Mouse (Mus musculus) left cerebral cortex, adult 2 months (tissue): ENCODE data around the gene Zfp768. TPM values are rescaled to one million over a fixed set of nuclear protein-coding genes. Genes with fewer than 3 reads are reported as not detected.
"Not testable (repeated sequence)": the region's sequence is repeated elsewhere in the genome, so short reads cannot be mapped to it uniquely, and the experiment has no call there.

Source experiments
- DNase-seq, 2 experiments: peaks; one replicate each; pipeline ENCODE4 v3.0.0; 2021 to 2022; ENCODE audit warnings: low spot score in 2 of 2, mixed read lengths in 1 of 2; ENCODE audit errors: extremely low spot score in 1 of 2
- H3K27ac ChIP-seq: fragments of 200-600 bp; 2 replicates; pipeline ENCODE4 v1.8.1; 2022
- H3K4me3 ChIP-seq: fragments of 200-600 bp; 2 replicates; pipeline ENCODE4 v1.8.1; 2022
- CTCF ChIP-seq: fragments of 200-600 bp; IDR thresholded peaks from 2 replicates; pipeline ENCODE4 v1.8.1; 2022; ENCODE audit warnings: antibody characterized with exemption, mild to moderate bottlenecking, moderate library complexity
- intact Hi-C: fragments of 180-260 bp; cut with DNase I; formaldehyde crosslinking; loops from one replicate; pipeline ENCODE4 v1.15.1; 2025
- total RNA-seq, 2 experiments: library from RNA; stranded (reverse); gene quantifications; 2 replicates each; pipeline ENCODE4 v1.2.3; 2021

The Zfp768 gene
- total RNA-seq, 2 experiments from 2014 or later, result 13.4 to 14.3 TPM

DNA sequence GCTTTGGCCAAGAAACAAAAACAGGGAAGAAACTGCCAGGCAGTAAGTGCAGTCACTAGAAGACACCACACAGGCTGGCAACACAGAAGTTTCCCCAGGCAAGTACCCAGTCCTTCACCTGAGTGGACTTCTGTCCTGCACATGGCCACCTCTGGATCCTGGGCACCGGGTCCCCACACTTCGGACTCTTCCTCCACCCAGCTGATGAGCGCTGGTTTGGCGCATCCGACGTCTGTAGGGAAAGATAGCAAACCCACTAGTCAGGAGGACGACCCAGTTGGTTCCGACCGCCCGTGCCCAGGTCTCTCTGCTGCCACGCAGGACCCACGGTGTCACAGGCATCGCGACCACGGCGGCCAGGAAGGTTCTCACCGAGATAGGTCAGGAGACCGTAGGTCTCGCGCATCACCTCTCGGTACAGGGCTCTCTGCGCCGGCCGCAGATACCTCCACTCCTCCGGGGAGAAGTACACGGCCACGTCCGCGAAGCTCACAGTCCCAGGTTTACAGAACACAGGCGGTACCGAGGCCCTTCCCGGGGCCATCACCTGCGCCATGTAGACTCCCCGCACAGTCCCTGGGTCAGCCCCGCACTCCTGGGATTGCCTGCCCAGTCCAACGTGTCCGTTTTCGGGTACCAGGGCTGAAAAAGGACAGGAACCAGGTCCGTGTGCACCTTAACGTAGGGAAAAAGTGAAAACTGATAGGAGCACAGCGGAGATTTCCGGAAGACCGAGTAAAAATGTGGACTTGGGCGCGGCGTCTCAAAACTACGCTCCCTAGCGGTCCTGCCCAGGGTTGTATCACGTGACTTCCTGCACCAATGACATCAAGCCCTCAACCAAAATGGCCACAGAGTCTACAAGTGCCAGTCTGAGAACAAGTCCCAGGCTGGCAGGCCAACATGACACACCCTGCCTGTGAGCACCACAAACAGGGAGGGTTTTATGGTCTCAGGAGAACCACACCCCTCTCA is 30.2 kb upstream of the Zfp768 start, which contains the start of gene Zfp747:
Gene Zfp747 (minus strand): TSS at position 780 of the 975 bp plus-strand sequence.
- TF ChIP-seq CTCF, result peak; percentile 55
- H3K27ac ChIP-seq, result peak within 1 kb of the TSS; percentile 76
- intact Hi-C loops, result loop anchor here (1.0 to 5.0 kb wide), 2 partner anchors 12 to 132 kb away; partner anchors contain the start of gene 9130019O22Rik
- H3K4me3 ChIP-seq, result peak within 1 kb of the TSS; percentile 72
- peak; percentile 90 for DNase-seq

DNA sequence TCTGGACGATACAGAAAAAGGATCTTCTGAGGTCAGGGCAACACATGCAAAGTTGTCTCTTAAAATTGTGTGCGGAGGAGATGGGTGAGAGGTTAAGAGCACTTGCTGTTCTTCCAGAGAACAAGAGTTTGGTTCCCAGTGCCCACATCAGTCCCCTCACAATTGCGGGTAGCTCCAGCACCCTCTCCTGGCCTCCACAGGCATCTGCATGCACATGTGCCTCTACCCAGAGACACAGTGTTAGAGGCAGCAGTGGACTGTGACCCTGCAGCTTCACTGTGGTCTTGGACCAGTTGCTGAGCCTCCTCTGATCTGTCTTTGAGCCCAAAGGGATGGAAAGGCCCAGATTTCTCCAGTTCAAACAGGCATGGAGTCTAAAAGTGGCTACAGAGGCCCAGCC is 26.5 kb upstream of the Zfp768 start:
- DNase-seq, intact Hi-C loops: not testable (repeated sequence)

DNA sequence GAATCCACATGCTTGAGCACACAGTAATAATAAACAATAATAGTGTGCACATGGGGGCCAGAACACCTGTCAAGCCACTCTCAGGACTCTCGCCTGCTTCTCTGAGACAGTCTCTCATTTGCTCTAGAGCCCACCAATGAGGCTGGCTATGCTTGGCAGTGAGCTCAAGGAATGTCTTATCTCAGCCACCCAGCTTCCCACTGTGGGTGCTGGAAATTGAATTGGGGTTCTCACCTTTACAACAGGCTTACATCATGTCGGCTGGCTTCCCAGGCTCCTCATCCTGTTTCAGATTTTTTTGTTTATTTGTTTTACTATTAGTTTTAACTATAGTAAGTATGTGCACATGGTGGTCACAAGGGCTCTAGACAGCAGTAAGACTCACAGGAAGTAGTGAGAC is 25.8 kb upstream of the Zfp768 start:
- no peak for TF ChIP-seq CTCF
- intact Hi-C loops, result no loop called here
- H3K27ac ChIP-seq, result no peak overlapping the region
- H3K4me3 ChIP-seq, result no peak overlapping the region
- no peak for DNase-seq

More for the DNA sequence above, 26.5 kb upstream of the Zfp768 start:
- H3K27ac ChIP-seq, H3K4me3 ChIP-seq: not testable (repeated sequence)
- TF ChIP-seq CTCF, result peak; percentile 5

DNA sequence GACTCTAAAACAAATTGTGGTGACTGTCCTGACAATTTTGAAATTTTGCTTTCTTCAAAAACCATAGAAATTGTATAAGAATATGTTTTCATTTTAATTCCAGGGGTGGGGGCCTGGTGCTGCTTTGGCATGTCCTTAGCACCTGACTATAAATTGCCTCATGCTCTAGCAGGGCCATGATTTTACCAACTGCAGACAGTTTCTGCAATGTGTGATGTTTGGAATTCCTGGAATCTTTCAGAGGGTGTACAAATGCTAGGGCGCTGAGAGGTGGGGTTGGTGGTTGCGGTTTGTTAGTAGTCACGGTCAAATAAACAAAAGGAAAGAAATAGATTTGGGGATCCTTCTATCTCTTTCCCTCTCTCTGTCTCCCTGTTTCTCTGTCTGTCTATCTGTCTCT is 20.9 kb upstream of the Zfp768 start:
- H3K27ac ChIP-seq, result no peak overlapping the region
- TF ChIP-seq CTCF, result no peak
- intact Hi-C loops, result no loop called here
- DNase-seq, result no peak
- H3K4me3 ChIP-seq, result no peak overlapping the region

DNA sequence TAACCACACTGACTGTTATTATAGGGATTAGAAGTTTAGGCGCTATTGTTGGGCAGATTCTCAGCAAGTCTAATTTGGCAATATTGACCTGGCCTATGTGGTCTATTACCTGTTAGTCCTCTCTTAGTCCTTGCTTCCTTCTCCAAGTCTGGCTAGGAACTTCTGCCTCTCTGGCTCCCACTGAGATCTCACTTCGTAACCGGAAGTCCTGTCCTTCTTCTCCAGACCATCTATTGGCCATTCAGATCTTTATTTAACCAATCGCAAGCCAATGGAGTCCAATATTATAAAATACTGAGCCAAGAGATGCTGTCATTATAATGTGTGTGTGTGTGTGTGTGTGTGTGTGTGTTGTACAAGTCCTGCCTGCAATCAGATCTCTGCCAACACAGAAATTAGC is 18.8 kb upstream of the Zfp768 start:
- intact Hi-C loops, result loop anchor here (5.0 kb wide), 1 partner anchor 43 kb away; the partner anchor contains the start of gene Zfp764
- no peak for TF ChIP-seq CTCF
- Histone ChIP-seq H3K27ac (no peak overlapping the region; the same call in 1 of the 2 replicates), H3K4me3 (no peak overlapping the region; the same call in 1 of the 2 replicates)
- no peak for DNase-seq

DNA sequence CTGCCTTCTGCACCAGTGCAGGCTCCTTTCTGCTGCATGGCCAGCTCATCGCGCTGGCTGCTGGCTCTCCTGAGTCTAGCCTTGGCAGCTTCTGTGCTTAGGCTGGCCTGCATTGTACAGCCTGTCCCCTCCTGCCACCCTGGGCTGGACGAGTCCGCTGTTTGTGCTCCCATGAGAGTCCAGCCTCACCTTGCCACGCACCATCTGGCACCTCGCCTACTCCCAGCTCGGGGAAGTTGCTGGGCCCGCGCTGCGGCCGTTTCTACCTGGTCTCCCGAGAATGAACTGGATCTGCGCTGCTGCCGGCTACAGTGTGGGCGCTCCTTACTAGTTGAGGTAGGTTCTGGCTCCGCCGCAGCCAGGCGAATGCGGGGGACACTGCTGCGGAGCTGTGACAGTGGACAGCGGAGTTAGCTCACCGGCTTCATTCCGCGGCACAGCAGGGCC is 18.1 kb upstream of the Zfp768 start:
- intact Hi-C loops, result loop anchor here (5.0 kb wide), 1 partner anchor 44 kb away; the partner anchor contains the start of gene Zfp764
- peak in 1 of 2 experiments; percentile 41 for DNase-seq
- Histone ChIP-seq H3K4me3 (peak overlapping the region; percentile 41), H3K27ac (peak overlapping the region; percentile 72)
- TF ChIP-seq CTCF, result no peak

DNA sequence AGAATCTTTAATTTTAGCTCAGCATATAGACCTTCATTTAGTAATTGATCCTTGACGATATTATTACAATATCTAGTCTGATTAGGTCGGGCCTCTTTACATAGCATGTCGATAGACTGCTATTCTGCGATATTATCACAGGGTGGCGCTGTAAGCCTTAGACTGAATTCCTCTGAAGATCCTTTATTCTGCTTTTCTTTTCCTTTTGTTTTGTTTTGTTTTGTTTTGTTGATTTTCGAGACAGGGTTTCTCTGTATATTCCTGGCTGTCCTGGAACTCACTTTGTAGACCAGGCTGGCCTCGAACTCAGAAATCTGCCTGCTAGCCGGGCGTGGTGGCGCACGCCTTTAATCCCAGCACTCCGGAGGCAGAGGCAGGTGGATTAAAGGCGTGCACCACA is 17.0 kb upstream of the Zfp768 start:
- intact Hi-C loops, result loop anchor here (1.0 to 5.0 kb wide), 3 partner anchors 45 to 136 kb away; partner anchors contain the start of gene Zfp764
- not testable (repeated sequence) for H3K27ac ChIP-seq, DNase-seq
- peak overlapping the region; percentile 26; the same call in 1 of the 2 replicates for H3K4me3 ChIP-seq
- TF ChIP-seq CTCF, result peak; percentile 88

DNA sequence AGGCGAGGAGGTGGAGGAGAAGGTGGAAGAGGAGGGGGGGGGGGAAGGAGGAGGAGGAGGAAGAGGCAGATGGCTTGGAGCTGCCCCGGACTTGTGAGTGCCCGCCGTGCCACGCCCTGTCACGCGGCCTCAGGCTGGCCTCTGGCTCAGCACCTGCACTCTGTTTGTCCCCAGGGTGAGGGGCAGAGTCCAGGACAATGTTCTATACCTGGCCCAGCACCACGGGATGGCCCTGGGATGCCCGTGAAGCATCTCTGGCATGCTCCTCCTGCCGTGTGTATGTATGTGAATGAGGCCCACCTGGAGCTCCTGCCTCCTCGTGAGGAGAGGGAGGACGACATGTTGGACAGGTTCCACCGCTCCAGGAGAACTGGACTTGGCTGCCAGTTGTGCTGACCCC is 16.1 kb upstream of the Zfp768 start:
- intact Hi-C loops, result loop anchor here (5.0 kb wide), 1 partner anchor 46 kb away; the partner anchor contains the start of gene Zfp764
- no peak for TF ChIP-seq CTCF
- DNase-seq, result no peak
- Histone ChIP-seq H3K4me3 (no peak overlapping the region), H3K27ac (no peak overlapping the region)

DNA sequence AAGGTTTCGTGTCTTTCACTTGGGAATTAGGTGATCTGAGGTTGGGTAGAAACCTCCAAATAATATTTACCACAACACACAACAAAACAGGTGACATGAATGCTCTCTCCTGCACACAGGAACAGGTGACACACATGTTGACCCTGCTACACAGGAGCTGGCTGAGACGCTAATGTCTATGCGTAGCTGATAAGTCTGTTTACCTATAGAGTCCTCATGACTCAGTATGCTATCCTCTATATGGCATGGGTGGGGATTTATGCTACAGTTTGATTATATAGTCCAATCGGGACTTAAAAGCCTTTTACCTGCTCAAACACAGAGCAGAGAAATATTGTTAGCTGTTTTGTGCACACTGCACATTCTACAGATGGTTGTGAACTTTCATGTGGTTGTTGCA is 14.9 kb upstream of the Zfp768 start:
- TF ChIP-seq CTCF, result no peak
- intact Hi-C loops, result loop anchor here (5.0 kb wide), 1 partner anchor 47 kb away; the partner anchor contains the start of gene Zfp764
- DNase-seq, result no peak

DNA sequence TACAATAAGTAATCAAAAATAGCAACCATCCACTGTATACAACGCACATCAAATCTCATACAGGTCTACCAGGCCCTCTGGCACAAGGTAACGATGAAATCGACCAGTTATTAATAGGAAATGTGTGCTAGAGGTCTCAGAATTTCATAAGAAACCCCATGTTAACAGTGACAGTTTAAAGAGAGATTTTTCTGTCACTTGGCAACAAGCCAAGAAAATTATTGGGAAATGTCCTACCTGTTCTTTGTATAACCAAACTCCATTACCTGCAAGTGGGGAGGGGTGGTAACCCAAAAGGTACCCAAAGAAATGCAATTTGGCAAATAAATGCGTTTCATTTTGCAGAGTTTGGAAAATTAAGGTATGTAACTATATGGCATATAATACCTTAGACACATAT is 13.1 kb upstream of the Zfp768 start:
- no peak overlapping the region for H3K4me3 ChIP-seq
- DNase-seq, result no peak
- H3K27ac ChIP-seq, result no peak overlapping the region
- intact Hi-C loops, result no loop called here
- TF ChIP-seq CTCF, result no peak

More for the DNA sequence above, 14.9 kb upstream of the Zfp768 start:
- H3K27ac ChIP-seq, result no peak overlapping the region
- no peak overlapping the region for H3K4me3 ChIP-seq

DNA sequence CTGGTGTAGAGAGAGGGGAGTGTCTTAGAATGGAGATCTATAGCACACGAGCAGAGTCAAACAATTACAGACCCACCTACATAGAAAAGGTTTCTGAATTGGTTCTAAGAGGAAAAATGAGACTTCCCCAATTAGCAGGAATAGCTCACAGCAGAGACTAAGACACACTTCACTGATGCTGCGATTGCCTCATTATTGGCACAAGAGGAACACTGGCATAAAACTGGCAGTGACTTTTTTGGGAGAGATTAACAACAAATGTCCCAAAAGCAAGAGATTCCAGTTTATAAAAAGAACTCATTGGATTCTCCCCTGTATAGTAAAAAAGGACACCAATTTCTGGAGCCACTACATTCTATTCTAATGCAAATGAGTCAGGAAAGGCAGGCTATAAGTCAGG is 12.5 kb upstream of the Zfp768 start:
- no peak overlapping the region for H3K4me3 ChIP-seq
- no peak for DNase-seq
- TF ChIP-seq CTCF, result no peak
- no peak overlapping the region for H3K27ac ChIP-seq
- intact Hi-C loops, result no loop called here

DNA sequence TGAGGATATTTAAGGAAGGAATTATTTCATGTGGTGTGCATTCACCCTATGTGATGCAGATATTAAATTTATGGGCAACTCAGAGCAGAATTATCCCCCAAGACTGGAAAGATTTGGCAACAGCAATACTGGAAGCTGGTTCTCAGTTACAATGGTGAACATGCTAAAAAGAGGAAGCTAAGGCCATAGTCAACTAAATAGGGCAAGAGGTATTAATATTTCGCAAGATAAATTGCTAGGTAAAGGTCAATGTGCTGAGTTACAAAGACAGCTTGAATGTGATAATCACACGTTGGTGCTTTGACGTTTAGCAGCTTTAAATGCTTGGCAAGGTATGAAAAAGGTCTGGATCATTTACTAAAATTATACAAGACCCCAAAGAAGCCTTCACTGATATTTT is 10.4 kb upstream of the Zfp768 start:
- H3K27ac ChIP-seq, result no peak overlapping the region
- H3K4me3 ChIP-seq, result no peak overlapping the region
- intact Hi-C loops, result no loop called here
- TF ChIP-seq CTCF, result no peak
- no peak for DNase-seq
